Mouse (Mus musculus): Measurements from ENCODE around the gene Fbxl2.

- TF ChIP-seq CTCF (IDR thresholded peaks at IDR 0.05; ENCODE audit: low read depth) (no peak), EP300 (IDR thresholded peaks at IDR 0.05; ENCODE audit: low read depth) (no peak)
These were observed 41.3 kb upstream of the Fbxl2 start for GRCm38 (mm10) chr9:114087106-114087815.

All from heart, postnatal 0 days (tissue).